Mouse (Mus musculus): ENCODE data around the gene Prcd. TPM values are rescaled to one million over a fixed set of nuclear protein-coding genes. Genes with fewer than 3 reads are reported as not detected.
A peak's percentile ranks its signal among the peaks of the same experiment; 100 is the strongest.

Gene Prcd
- polyA plus RNA-seq, 1 experiment from 2014 or later, result 0.12 TPM

- ATAC-seq (ENCODE audit: low read depth), result no peak
- Histone ChIP-seq H3K4me2 (ENCODE audit: low read depth, low read length) (no peak overlapping the region), H3K27ac (ENCODE audit: low read length) (no peak overlapping the region), H3K9ac (ENCODE audit: low read depth, low read length) (no peak overlapping the region), H3K36me3 (ENCODE audit: control insufficient read depth, insufficient read depth) (no peaks in the 10 kb centered on the region), H3K27me3 (ENCODE audit: control insufficient read depth, insufficient read depth, low read depth, low read length) (no peaks in the 10 kb centered on the region), H3K9me3 (replicated peaks; ENCODE audit: control insufficient read depth, low read length) (no peaks in the 10 kb centered on the region), H3K4me3 (ENCODE audit: low read depth, low read length) (no peak overlapping the region), H3K4me1 (ENCODE audit: control insufficient read depth, low read depth, low read length) (peaks cover 5% of the 10 kb centered on the region; the same call in 1 of the 2 replicates)
- 63% methylated on average over 9 of the region's 9 CpGs for WGBS (ENCODE audit: insufficient replicate concordance)
Measured at GRCm38 (mm10) chr11:116685729-116686128, 32.4 kb downstream of the Prcd start.

GRCm38 (mm10) chr11:116687897-116688296, 34.6 kb downstream of the Prcd start:
- H3K4me1 ChIP-seq (ENCODE audit: control insufficient read depth, low read depth, low read length), result no peaks in the 10 kb centered on the region
- H3K27me3 ChIP-seq (ENCODE audit: control insufficient read depth, insufficient read depth, low read depth, low read length), result no peaks in the 10 kb centered on the region; the same call in 1 of the 2 replicates
- no peaks in the 10 kb centered on the region for H3K36me3 ChIP-seq (ENCODE audit: control insufficient read depth, insufficient read depth)
- no peak overlapping the region for H3K9ac ChIP-seq (ENCODE audit: low read depth, low read length)
- no peak overlapping the region for H3K27ac ChIP-seq (ENCODE audit: low read length)
- no peak for ATAC-seq (ENCODE audit: low read depth)
- H3K9me3 ChIP-seq (replicated peaks; ENCODE audit: control insufficient read depth, low read length), result no peaks in the 10 kb centered on the region
- H3K4me3 ChIP-seq (ENCODE audit: low read depth, low read length), result no peak overlapping the region
- H3K4me2 ChIP-seq (ENCODE audit: low read depth, low read length), result no peak overlapping the region
- 59% methylated on average over 8 of the region's 8 CpGs for WGBS (ENCODE audit: insufficient replicate concordance)

GRCm38 (mm10) chr11:116689622-116690021, 36.3 kb downstream of the Prcd start:
- H3K4me2 ChIP-seq (ENCODE audit: low read depth, low read length), result no peak overlapping the region
- H3K27ac ChIP-seq (ENCODE audit: low read length), result no peak overlapping the region
- no peak overlapping the region for H3K9ac ChIP-seq (ENCODE audit: low read depth, low read length)
- no peak for ATAC-seq (ENCODE audit: low read depth)
- H3K4me1 ChIP-seq (ENCODE audit: control insufficient read depth, low read depth, low read length), result no peaks in the 10 kb centered on the region
- H3K4me3 ChIP-seq (ENCODE audit: low read depth, low read length), result no peak overlapping the region
- no peaks in the 10 kb centered on the region for H3K9me3 ChIP-seq (replicated peaks; ENCODE audit: control insufficient read depth, low read length)
- H3K27me3 ChIP-seq (ENCODE audit: control insufficient read depth, insufficient read depth, low read depth, low read length), result peaks cover 12% of the 10 kb centered on the region
- H3K36me3 ChIP-seq (ENCODE audit: control insufficient read depth, insufficient read depth), result no peaks in the 10 kb centered on the region
- WGBS (ENCODE audit: insufficient replicate concordance), result 79% methylated on average over 10 of the region's 10 CpGs

GRCm38 (mm10) chr11:116690701-116691575, 37.6 kb downstream of the Prcd start:
- H3K4me1 ChIP-seq (ENCODE audit: control insufficient read depth, low read depth, low read length), result no peaks in the 10 kb centered on the region
- H3K9ac ChIP-seq (ENCODE audit: low read depth, low read length), result no peak overlapping the region
- no peaks in the 10 kb centered on the region for H3K9me3 ChIP-seq (replicated peaks; ENCODE audit: control insufficient read depth, low read length)
- no peak for ATAC-seq (ENCODE audit: low read depth)
- WGBS (ENCODE audit: insufficient replicate concordance), result 62% methylated on average over 18 of the region's 18 CpGs
- H3K27me3 ChIP-seq (ENCODE audit: control insufficient read depth, insufficient read depth, low read depth, low read length), result peaks cover 25% of the 10 kb centered on the region
- no peaks in the 10 kb centered on the region for H3K36me3 ChIP-seq (ENCODE audit: control insufficient read depth, insufficient read depth)
- no peak overlapping the region for H3K4me3 ChIP-seq (ENCODE audit: low read depth, low read length)
- H3K27ac ChIP-seq (ENCODE audit: low read length), result no peak overlapping the region
- H3K4me2 ChIP-seq (ENCODE audit: low read depth, low read length), result no peak overlapping the region

GRCm38 (mm10) chr11:116693899-116694249, 40.5 kb downstream of the Prcd start:
- Histone ChIP-seq H3K27ac (ENCODE audit: low read length) (no peak overlapping the region), H3K9me3 (replicated peaks; ENCODE audit: control insufficient read depth, low read length) (no peaks in the 10 kb centered on the region), H3K9ac (ENCODE audit: low read depth, low read length) (no peak overlapping the region), H3K4me2 (ENCODE audit: low read depth, low read length) (no peak overlapping the region), H3K36me3 (ENCODE audit: control insufficient read depth, insufficient read depth) (no peaks in the 10 kb centered on the region), H3K4me3 (ENCODE audit: low read depth, low read length) (peak overlapping the region; percentile 43), H3K27me3 (ENCODE audit: control insufficient read depth, insufficient read depth, low read depth, low read length) (peaks cover 28% of the 10 kb centered on the region), H3K4me1 (ENCODE audit: control insufficient read depth, low read depth, low read length) (no peaks in the 10 kb centered on the region)
- 44% methylated on average over 4 of the region's 4 CpGs for WGBS (ENCODE audit: insufficient replicate concordance)
- no peak for ATAC-seq (ENCODE audit: low read depth)

GRCm38 (mm10) chr11:116694250-116695193, 41.2 kb downstream of the Prcd start:
- 3% methylated on average over 72 of the region's 73 CpGs for WGBS (ENCODE audit: insufficient replicate concordance)
- Histone ChIP-seq H3K4me3 (ENCODE audit: low read depth, low read length) (peak overlapping the region; percentile 43), H3K36me3 (ENCODE audit: control insufficient read depth, insufficient read depth) (no peaks in the 10 kb centered on the region), H3K9me3 (replicated peaks; ENCODE audit: control insufficient read depth, low read length) (no peaks in the 10 kb centered on the region), H3K9ac (ENCODE audit: low read depth, low read length) (no peak overlapping the region), H3K27ac (ENCODE audit: low read length) (no peak overlapping the region), H3K4me2 (ENCODE audit: low read depth, low read length) (peak overlapping the region; percentile 48), H3K4me1 (ENCODE audit: control insufficient read depth, low read depth, low read length) (no peaks in the 10 kb centered on the region), H3K27me3 (ENCODE audit: control insufficient read depth, insufficient read depth, low read depth, low read length) (peaks cover 28% of the 10 kb centered on the region)
- no peak for ATAC-seq (ENCODE audit: low read depth)

- no peak overlapping the region for H3K4me3 ChIP-seq (ENCODE audit: low read depth, low read length)
- 27% methylated on average over 23 of the region's 23 CpGs for WGBS (ENCODE audit: insufficient replicate concordance)
Measured at GRCm38 (mm10) chr11:116695194-116695880, 42.0 kb downstream of the Prcd start.

GRCm38 (mm10) chr11:116696426-116696825, 43.1 kb downstream of the Prcd start:
- Histone ChIP-seq H3K27ac (ENCODE audit: low read length) (no peak overlapping the region), H3K4me2 (ENCODE audit: low read depth, low read length) (no peak overlapping the region), H3K4me1 (ENCODE audit: control insufficient read depth, low read depth, low read length) (no peaks in the 10 kb centered on the region), H3K4me3 (ENCODE audit: low read depth, low read length) (no peak overlapping the region), H3K9me3 (replicated peaks; ENCODE audit: control insufficient read depth, low read length) (no peaks in the 10 kb centered on the region), H3K36me3 (ENCODE audit: control insufficient read depth, insufficient read depth) (no peaks in the 10 kb centered on the region), H3K9ac (ENCODE audit: low read depth, low read length) (no peak overlapping the region), H3K27me3 (ENCODE audit: control insufficient read depth, insufficient read depth, low read depth, low read length) (peaks cover 28% of the 10 kb centered on the region)
- 55% methylated on average over 4 of the region's 4 CpGs for WGBS (ENCODE audit: insufficient replicate concordance)
- ATAC-seq (ENCODE audit: low read depth), result no peak

More at GRCm38 (mm10) chr11:116695194-116695880, 42.0 kb downstream of the Prcd start:
- no peak overlapping the region for H3K27ac ChIP-seq (ENCODE audit: low read length)
- H3K4me1 ChIP-seq (ENCODE audit: control insufficient read depth, low read depth, low read length), result no peaks in the 10 kb centered on the region
- H3K9ac ChIP-seq (ENCODE audit: low read depth, low read length), result no peak overlapping the region
- no peaks in the 10 kb centered on the region for H3K9me3 ChIP-seq (replicated peaks; ENCODE audit: control insufficient read depth, low read length)
- H3K27me3 ChIP-seq (ENCODE audit: control insufficient read depth, insufficient read depth, low read depth, low read length), result peaks cover 28% of the 10 kb centered on the region
- no peak for ATAC-seq (ENCODE audit: low read depth)
- no peaks in the 10 kb centered on the region for H3K36me3 ChIP-seq (ENCODE audit: control insufficient read depth, insufficient read depth)
- H3K4me2 ChIP-seq (ENCODE audit: low read depth, low read length), result no peak overlapping the region
